7 mouse cellular contexts compared by ENCODE assay signal in genomic region chr3:116129259-116129738, GRCm38 (mm10). TPM values are rescaled to one million over a fixed set of nuclear protein-coding genes. Genes with fewer than 3 reads are reported as not detected.
DNase-seq lines count a peak whose midpoint lies in the region; ATAC-seq and TF ChIP-seq lines count a peak whose summit lies in the region.

Gene Vcam1 (minus strand): TSS chr3:116129688.

- H3K9ac ChIP-seq in hindbrain, postnatal 0 days (replicated peaks; ENCODE audit: low read length), result peak within 1 kb of the TSS; percentile 28; the same call in 1 of the 2 replicates

- no peaks in the 10 kb centered on the region for H3K36me3 ChIP-seq in hindbrain, postnatal 0 days (ENCODE audit: insufficient read depth, low read length)
- no peaks in the 10 kb centered on the region for H3K36me3 ChIP-seq in small intestine, adult 2 months (ENCODE audit: control insufficient read depth, insufficient read depth, low read length)

- WGBS in hindbrain, postnatal 0 days, result 3% methylated on average over 9 of the region's 9 CpGs
- WGBS in small intestine, adult 2 months, result 13% methylated on average over 9 of the region's 9 CpGs

- peak within 1 kb of the TSS; percentile 41 for H3K4me2 ChIP-seq in hindbrain, postnatal 0 days (ENCODE audit: low read depth, low read length)

- H3K27me3 ChIP-seq in hindbrain, postnatal 0 days (ENCODE audit: insufficient read depth, low read length), result no peaks in the 10 kb centered on the region
- H3K27me3 ChIP-seq in small intestine, adult 2 months (ENCODE audit: control insufficient read depth, insufficient read depth, low read length), result no peaks in the 10 kb centered on the region

- DNase-seq in adrenal gland, adult (ENCODE audit: inconsistent age in 2 of 2, low spot score in 1 of 2), result peak; percentile 39 to 83
- peak; percentile 87 for DNase-seq in embryo, embryonic 10.5 days (ENCODE audit: low spot score)
- DNase-seq in gastrocnemius, adult 2 months, result peak; percentile 25
- peak; percentile 77 for DNase-seq in hindbrain, postnatal 0 days (ENCODE audit: low spot score)
- DNase-seq in left cerebral cortex, adult 8-10 months (ENCODE audit: low spot score in 2 of 2), result no peak
- DNase-seq in lung, postnatal 36 days, result peak; percentile 68

- TF ChIP-seq CTCF in gastrocnemius, adult 2 months (IDR thresholded peaks at IDR 0.05), result no peak
- TF ChIP-seq CTCF in hindbrain, postnatal 0 days (IDR thresholded peaks at IDR 0.05; ENCODE audit: low read depth), result no peak
- TF ChIP-seq CTCF in small intestine, adult 2 months (IDR thresholded peaks at IDR 0.05; ENCODE audit: extremely low read depth, insufficient read length, insufficient replicate concordance, low read depth, low read length), result no peak

- peak; percentile 80 for ATAC-seq in hindbrain, postnatal 0 days

- H3K27ac ChIP-seq in gastrocnemius, adult 2 months, result peak within 1 kb of the TSS; percentile 70
- peak within 1 kb of the TSS; percentile 11 for H3K27ac ChIP-seq in hindbrain, postnatal 0 days
- no peak within 1 kb of the TSS for H3K27ac ChIP-seq in small intestine, adult 2 months (ENCODE audit: insufficient read depth, low read depth, low read length)

- TF ChIP-seq POLR2A in small intestine, adult 2 months (IDR thresholded peaks at IDR 0.05; ENCODE audit: low read depth, low read length), result no peak

- H3K4me3 ChIP-seq in gastrocnemius, adult 2 months, result peak within 1 kb of the TSS; percentile 65
- peak within 1 kb of the TSS; percentile 34 for H3K4me3 ChIP-seq in hindbrain, postnatal 0 days (ENCODE audit: low read length)
- H3K4me3 ChIP-seq in small intestine, adult 2 months (ENCODE audit: low read depth, low read length), result peak within 1 kb of the TSS; percentile 60

- intact Hi-C loops in gastrocnemius, adult 2 months (cut with DNase I), result no loop called here

- H3K4me1 ChIP-seq in hindbrain, postnatal 0 days (ENCODE audit: insufficient read depth, low read length), result peaks cover 3% of the 10 kb centered on the region; the same call in 1 of the 2 replicates
- no peaks in the 10 kb centered on the region for H3K4me1 ChIP-seq in small intestine, adult 2 months (ENCODE audit: control insufficient read depth, insufficient read depth, insufficient read length, low read length)

- no peaks in the 10 kb centered on the region for H3K9me3 ChIP-seq in hindbrain, postnatal 0 days (ENCODE audit: low read length)

RNA-seq across cellular contexts. Expression of gene Vcam1, which starts in this region (rescaled TPM):
- total RNA-seq in gastrocnemius, adult 2 months (2021), result 1 to 10 TPM; 2.2 to 2.8 TPM
- 35.4 and 45.3 TPM in 2 replicates for total RNA-seq in hindbrain, postnatal 0 days (2014; rRNA removed)
- 40.7 and 43.5 TPM in 2 replicates for polyA plus RNA-seq in hindbrain, postnatal 0 days (2015; fragmentation: Nextera tagmentation; extraction: Ambion mirVana)
- 10 to 100 TPM; 17.4 to 21.0 (median 20.0) TPM for total RNA-seq in left cerebral cortex, adult 8-10 months (2022)
- polyA plus RNA-seq in small intestine, adult 2 months (2012; rRNA removed), result 1.0 and 1.1 TPM in 2 replicates

Comparison
In these comparisons a context has a peak if more than half of its experiments do, and no peak if none do; other contexts are left out.
1. RNA of gene Vcam1 (polyA plus RNA-seq): 40.7 to 43.5 TPM in hindbrain, postnatal 0 days; 1.0 to 1.1 TPM in small intestine, adult 2 months; every median in the first group is over 10 times any median in the second.
2. DNase-seq: peak in adrenal gland, adult (2 of 2), embryo, embryonic 10.5 days (single experiment), gastrocnemius, adult 2 months (single experiment), hindbrain, postnatal 0 days (single experiment) and lung, postnatal 36 days (single experiment); none in left cerebral cortex, adult 8-10 months (0 of 2).
3. Peak in every context shown above with its lines, with median percentiles within 50 percentile points of each other: H3K4me3 ChIP-seq.